Mouse (Mus musculus) mesoderm, embryonic 11.5 days (tissue): ENCODE measurements around the gene Angpt4.

Experiments used
- DNase-seq: peaks from one replicate; pipeline ENCODE4 v3.0.0-alpha.2; 2012; ENCODE audit warnings: low read depth, low spot score

Gene Angpt4

GRCm38 (mm10) chr2:151914120-151914519 is 3.1 kb downstream of the Angpt4 start:
- no peak for DNase-seq

DNA sequence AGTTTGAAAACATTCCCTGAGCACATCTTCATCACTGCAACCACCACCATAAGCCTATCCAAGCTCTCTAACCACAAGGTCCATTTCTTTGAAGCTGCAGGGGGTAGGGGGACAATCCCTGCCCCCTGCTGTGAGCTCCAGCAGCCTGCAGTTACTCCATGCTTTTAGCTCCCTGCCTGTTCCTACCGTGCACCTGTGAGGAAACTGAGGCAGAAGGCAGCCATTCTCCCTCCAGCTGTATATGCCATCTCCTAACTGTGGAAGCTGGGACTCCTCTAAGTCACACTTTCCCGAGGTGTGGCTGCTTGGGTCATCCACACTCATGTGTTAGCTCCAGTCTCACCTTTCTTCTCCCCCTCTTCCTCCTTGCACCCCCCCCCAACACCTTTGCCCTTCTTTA is 4.1 kb downstream of the Angpt4 start:
- DNase-seq = no peak

DNA sequence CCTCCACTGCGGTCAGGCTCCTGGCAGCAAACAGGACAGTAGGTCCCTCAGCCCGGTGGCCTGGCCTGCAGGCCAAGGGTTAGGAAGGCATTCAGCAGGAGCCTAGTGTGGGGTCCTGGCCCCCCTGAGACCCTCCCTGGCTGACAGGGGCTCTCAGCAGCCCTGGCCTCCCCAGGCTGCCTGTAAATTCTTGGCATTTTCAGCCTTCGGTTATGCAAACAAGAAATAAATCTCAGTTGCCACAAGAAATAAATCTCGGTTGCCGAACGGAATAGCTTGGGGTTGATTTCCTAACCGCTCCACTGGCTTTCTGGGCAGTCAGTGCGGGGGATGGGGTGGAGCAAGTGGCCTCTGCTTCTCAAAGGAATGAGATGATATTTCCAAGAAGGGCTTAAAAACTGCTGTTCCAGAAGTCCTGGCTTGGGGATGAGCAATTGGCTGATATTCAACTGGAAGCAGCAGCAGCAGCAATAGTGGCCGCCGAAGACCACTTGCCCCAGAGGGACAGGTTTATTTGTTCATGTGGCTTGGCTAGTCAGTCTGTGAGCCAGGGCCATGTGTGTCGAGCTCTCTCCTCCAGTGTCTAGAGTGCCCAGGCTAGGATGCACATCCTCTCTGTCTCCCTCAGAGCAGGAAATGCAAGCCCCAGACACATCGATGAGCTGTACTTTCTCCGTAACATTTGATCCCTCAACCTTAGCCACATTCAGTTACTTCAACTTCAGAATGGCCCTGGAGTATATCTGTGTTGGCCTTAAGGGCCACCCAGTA is 5.2 kb downstream of the Angpt4 start:
- peak; percentile 77 for DNase-seq

GRCm38 (mm10) chr2:151919140-151919539 is 8.1 kb downstream of the Angpt4 start:
- no peak for DNase-seq

- no peak for DNase-seq
Observed at GRCm38 (mm10) chr2:151921068-151921467, 10.1 kb downstream of the Angpt4 start.

DNA sequence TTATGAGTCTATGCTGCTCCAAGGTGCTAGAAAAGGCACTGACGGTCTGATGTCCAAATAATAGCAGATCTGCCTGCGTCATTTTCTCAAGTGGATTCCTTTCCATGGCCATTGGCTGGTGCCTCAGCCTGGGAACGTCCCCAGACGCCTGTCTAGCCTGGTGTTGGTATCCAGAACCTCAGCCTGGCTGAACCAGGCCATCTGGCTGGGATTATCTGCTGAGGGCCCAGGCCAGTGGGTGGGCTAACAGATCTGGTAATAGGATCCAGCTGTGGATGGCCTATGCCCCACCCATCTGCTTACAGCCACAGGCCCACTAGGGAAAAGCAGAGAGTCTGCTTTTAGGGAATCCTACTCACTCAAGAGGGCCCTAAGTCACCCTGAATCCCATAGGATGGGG is 10.6 kb downstream of the Angpt4 start:
- peak; percentile 69 for DNase-seq

GRCm38 (mm10) chr2:151924276-151924675 is 13.3 kb downstream of the Angpt4 start:
- DNase-seq = no peak

DNA sequence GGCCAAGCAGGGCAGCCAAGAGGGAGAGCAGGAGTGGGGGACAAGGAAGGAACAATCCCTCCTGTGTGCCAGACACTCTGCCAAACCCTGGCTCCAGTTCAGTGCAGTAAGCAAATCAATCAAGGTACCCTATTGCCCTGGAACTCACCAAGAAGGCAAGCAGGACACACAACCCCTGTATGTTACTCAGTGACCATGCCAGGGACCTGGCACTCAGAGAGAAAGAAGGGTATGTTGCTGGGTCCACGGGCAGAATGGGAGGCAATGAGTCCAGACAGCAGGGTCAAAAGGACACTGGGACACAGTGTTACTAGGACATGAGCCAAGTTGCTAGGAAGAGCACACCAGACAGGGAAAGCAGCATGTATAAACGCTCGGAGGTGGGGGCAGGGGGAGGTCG is 14.7 kb downstream of the Angpt4 start:
- no peak for DNase-seq

GRCm38 (mm10) chr2:151927103-151927502 is 16.1 kb downstream of the Angpt4 start:
- DNase-seq = no peak

DNA sequence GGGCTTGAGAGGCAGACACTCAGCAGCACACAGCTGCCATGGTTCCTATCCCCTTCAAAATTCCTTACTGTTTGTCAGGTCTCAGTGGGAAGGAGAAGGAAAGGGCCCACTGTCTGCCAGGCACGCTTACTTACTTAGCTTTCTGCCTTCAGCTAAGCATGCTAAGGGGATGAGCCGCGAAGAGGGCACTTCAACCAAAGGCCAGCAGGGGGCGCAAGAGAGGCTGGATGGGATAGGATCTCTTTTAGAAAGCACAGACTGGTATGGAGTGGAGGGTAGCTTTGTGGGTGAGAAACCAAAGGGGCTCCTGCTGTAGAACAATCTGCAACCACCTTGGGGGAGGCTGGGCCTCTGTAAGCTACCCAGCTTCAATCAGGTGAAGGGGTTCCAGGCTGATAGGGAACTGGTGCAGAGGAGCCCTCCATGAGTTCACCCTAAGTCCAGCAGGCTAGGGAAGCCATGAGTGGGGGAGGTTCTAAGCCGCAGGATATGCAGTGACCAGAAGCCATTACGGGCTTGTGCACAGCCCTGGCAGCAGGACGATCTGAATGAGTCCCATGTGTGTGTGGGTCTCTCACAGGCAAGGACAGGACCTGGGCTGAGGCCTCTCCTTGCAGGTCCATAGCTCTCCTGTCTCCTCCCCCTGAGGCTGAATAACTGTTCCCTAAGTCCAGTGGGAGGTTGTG is 19.5 kb downstream of the Angpt4 start:
- peak; percentile 83 for DNase-seq

DNA sequence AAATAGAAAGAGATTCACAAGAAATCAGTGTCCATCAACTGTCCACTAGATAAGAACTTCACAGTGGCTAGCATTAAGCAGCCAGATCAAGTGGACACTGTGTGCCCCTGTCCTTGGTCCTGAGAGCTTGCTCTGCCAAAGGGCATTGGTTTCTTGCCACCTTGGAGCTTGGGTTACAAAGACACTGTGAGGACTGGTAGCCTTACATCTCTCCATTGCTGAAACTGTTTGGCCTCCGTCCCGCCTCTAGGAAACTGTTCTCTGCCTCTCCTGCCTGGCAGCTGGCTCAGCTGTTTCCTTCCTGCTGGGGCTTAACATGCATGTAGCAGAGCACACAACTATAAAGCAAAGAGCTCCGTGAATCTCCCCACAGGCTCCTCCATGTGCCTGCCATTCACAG is 26.9 kb downstream of the Angpt4 start:
- DNase-seq = peak; percentile 29

DNA sequence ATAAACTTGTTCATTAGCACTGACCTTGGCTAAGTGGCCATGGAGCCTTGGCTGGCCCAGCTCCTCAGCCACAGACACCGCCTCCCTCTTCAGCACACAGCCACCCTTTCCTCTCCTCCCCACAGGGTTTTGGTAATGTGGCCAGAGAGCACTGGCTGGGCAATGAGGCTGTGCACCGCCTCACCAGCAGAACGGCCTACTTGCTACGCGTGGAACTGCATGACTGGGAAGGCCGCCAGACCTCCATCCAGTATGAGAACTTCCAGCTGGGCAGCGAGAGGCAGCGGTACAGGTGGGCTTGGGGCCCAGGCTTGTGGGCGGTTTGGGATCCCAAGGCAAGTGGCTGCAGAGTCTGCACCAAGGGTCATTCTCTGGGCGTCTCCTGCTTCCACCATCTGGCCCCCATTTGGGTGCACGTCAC is 27.8 kb downstream of the Angpt4 start:
- DNase-seq = no peak

DNA sequence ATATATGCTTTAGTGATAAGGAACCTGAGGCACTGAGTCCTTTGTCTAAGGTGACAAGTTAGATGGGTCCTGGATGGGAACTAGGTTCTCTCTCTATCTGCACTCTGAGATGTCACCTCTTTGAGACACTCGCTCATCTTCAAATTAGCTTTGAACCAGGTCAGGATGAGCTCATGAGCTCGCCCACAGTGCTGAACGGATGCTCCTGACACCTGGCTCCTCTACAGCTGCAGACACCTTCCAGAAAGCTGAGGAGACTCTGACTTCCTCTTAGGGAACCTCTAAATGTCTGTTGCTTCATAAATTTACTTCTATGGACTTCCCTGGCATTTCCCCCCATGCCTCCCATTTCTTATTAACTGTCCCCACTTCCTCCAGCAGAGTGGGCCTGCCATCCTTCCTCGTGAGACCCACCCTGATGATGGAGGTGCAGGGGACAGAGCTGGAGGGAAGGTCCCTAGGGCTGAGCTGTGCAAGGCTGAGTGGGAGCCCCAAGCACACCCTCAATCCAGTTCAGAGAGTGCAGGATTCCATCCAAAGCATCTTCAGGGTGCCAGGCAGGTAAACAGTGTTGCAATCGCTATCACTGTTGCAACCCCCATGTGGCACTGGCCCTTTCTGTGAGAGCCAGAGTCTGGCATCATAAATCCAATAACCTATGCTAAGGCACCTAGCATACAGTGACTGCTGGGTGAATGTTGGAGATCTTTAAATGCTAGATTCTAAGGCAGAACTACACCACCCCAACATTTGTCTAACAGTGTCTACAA is 28.8 kb downstream of the Angpt4 start:
- DNase-seq = no peak

DNA sequence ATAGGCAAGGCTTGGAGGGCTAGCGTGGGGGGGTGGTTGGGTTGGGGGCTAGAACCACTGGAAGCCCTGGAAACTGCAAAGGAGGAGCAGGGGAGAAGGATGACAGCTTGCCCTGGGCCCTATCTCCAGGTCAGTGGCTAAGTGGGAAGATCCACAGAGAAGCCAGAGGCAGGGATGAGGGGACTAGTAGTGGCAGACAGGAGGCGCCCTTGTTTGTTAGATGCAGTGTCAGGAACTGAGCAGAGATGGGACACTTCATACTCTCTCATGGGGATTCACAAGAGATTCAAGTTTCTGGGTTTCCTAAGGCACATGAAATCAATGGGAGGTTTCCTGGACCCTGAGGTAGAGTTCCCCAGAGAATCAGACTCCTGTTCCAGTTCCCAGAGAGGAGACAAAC is 30.3 kb downstream of the Angpt4 start:
- no peak for DNase-seq

GRCm38 (mm10) chr2:151944106-151944505 is 33.1 kb downstream of the Angpt4 start:
- DNase-seq = no peak

- DNase-seq = no peak
Observed at GRCm38 (mm10) chr2:151947617-151948016, 36.6 kb downstream of the Angpt4 start.

DNA sequence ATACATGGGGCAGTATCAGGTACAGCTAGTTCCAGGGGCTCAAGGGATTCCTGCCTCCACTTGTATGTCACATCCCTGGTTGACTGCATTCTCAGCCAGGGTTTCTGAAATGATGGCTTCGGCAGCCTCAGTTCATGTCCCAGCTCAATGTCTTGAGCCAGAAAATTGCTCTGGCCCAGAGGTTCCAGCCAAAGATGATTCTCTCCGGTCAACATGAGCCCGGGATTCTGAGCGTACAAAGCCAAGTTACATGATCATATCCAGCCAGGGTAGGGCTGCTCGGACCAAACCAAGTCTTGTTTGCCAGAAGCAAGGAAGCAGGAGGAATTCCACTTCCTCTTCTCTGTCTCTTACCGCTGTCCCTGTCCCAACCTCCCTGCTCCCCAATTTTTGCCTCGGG is 37.3 kb downstream of the Angpt4 start:
- DNase-seq = no peak

GRCm38 (mm10) chr2:151949082-151949774 is 38.2 kb downstream of the Angpt4 start:
- no peak for DNase-seq

GRCm38 (mm10) chr2:151953665-151954064 is 42.7 kb downstream of the Angpt4 start:
- no peak for DNase-seq

- DNase-seq = no peak
Observed at GRCm38 (mm10) chr2:151956500-151957137, 45.6 kb downstream of the Angpt4 start.

DNA sequence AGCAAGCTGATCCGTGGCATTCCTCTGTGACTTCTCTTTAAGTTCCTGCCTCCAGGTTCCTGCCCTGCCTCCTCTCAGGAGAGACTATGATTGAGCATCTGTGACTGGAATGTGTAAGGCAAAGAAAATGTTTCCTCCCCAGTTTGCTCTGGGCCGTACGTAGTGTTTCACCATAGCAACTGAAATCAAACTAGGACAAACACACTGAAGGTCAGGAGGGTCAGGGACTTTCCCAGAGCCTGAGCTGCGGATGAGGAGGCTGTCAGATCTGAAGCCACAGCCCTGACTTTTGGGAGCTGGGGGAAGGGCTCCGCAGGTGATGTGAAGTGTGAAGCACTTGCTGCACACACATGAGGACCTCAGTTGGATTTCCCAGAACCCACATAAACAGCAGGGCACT is 48.3 kb downstream of the Angpt4 start:
- peak; percentile 83 for DNase-seq
